Mouse (Mus musculus) olfactory bulb, adult 2 months (tissue): ENCODE data around the gene Synpo2l.

Source experiments
- CTCF ChIP-seq: fragments of 200-500 bp; IDR thresholded peaks from 2 replicates; pipeline ENCODE4 v1.5.1; 2012; ENCODE audit warnings: low read depth, mild to moderate bottlenecking, low read length, moderate library complexity; ENCODE audit not compliant: insufficient read depth
- POLR2A ChIP-seq: fragments of 200-500 bp; IDR thresholded peaks from 2 replicates; pipeline ENCODE4 v1.6.1; 2012; ENCODE audit warnings: mild to moderate bottlenecking, low read depth, low read length, moderate library complexity; ENCODE audit not compliant: insufficient read depth

GRCm38 (mm10) chr14:20694884-20695760 is 27.0 kb upstream of the Synpo2l start, which contains the start of gene Fut11:
- TF ChIP-seq CTCF (no peak), POLR2A (peak; percentile 56)
